In genomic region chr6:6577291-6577690, GRCm38 (mm10) we compare ENCODE assay signal across 8 mouse cellular contexts. TPM values are rescaled to one million over a fixed set of nuclear protein-coding genes. Genes with fewer than 3 reads are reported as not detected.
DNase-seq lines count a peak whose midpoint lies in the region; ATAC-seq and TF ChIP-seq lines count a peak whose summit lies in the region.

No protein-coding gene starts in this region.

- no peak for DNase-seq in kidney, adult 9 months
- no peak for DNase-seq in embryonic facial prominence, embryonic 11.5 days (ENCODE audit: low spot score)
- no peak for DNase-seq in spleen, adult 12 weeks (ENCODE audit: low spot score)
- DNase-seq in urinary bladder, postnatal 4 days (ENCODE audit: low spot score in 2 of 2) = no peak

- no peaks in the 10 kb centered on the region for H3K9me3 ChIP-seq in kidney, embryonic 16.5 days (ENCODE audit: low read length)
- H3K9me3 ChIP-seq in embryonic facial prominence, embryonic 11.5 days (replicated peaks; ENCODE audit: control insufficient read depth, low read length) = no peaks in the 10 kb centered on the region
- H3K9me3 ChIP-seq in intestine, embryonic 16.5 days (ENCODE audit: control insufficient read depth, low read length) = no peaks in the 10 kb centered on the region

- ATAC-seq in kidney, embryonic 16.5 days (ENCODE audit: low FRiP score, low TSS enrichment) = no peak
- no peak for ATAC-seq in embryonic facial prominence, embryonic 11.5 days (replicated peaks; ENCODE audit: insufficient number of reproducible peaks, low FRiP score, low TSS enrichment, low read depth)
- no peak for ATAC-seq in intestine, embryonic 16.5 days
- ATAC-seq in cerebellum, adult (ENCODE audit: insufficient number of reproducible peaks, low FRiP score, low TSS enrichment) = no peak

- 57% methylated on average over 3 of the region's 3 CpGs for WGBS in kidney, embryonic 16.5 days
- WGBS in embryonic facial prominence, embryonic 11.5 days = 64% methylated on average over 3 of the region's 3 CpGs
- 56% methylated on average over 3 of the region's 3 CpGs for WGBS in intestine, embryonic 16.5 days

- peaks cover 9% of the 10 kb centered on the region for H3K4me1 ChIP-seq in kidney, embryonic 16.5 days (ENCODE audit: insufficient read depth, low read length)
- H3K4me1 ChIP-seq in embryonic facial prominence, embryonic 11.5 days (ENCODE audit: control insufficient read depth, insufficient read depth, low read length) = no peaks in the 10 kb centered on the region
- H3K4me1 ChIP-seq in intestine, embryonic 16.5 days (ENCODE audit: control insufficient read depth, insufficient read depth, low read length) = peaks cover 6% of the 10 kb centered on the region

- no peak overlapping the region for H3ac ChIP-seq in myocyte (ENCODE audit: control insufficient read depth, insufficient read length)

- no peak overlapping the region for H3K27ac ChIP-seq in kidney, embryonic 16.5 days (ENCODE audit: low read length)
- H3K27ac ChIP-seq in embryonic facial prominence, embryonic 11.5 days (replicated peaks; ENCODE audit: low read depth, low read length) = no peak overlapping the region
- no peak overlapping the region for H3K27ac ChIP-seq in intestine, embryonic 16.5 days (ENCODE audit: low read length)

- TF ChIP-seq POLR2A in myocyte (IDR thresholded peaks at IDR 0.05; ENCODE audit: insufficient read length, low read depth) = no peak

- H3K79me2 ChIP-seq in myocyte (ENCODE audit: control insufficient read depth, insufficient read depth) = peaks cover 57% of the 10 kb centered on the region

- H3K4me3 ChIP-seq in kidney, embryonic 16.5 days (ENCODE audit: low read length) = peak overlapping the region; percentile 97
- H3K4me3 ChIP-seq in embryonic facial prominence, embryonic 11.5 days (ENCODE audit: low read depth, low read length) = peak overlapping the region; percentile 72
- H3K4me3 ChIP-seq in intestine, embryonic 16.5 days (ENCODE audit: low read length) = peak overlapping the region; percentile 94
- peak overlapping the region; percentile 79 for H3K4me3 ChIP-seq in myocyte

- H3K9ac ChIP-seq in kidney, embryonic 16.5 days (replicated peaks; ENCODE audit: low read length) = peak overlapping the region; percentile 99
- peak overlapping the region; percentile 96; the same call in 1 of the 2 replicates for H3K9ac ChIP-seq in embryonic facial prominence, embryonic 11.5 days (replicated peaks; ENCODE audit: low read length)
- peak overlapping the region; percentile 98; the same call in 1 of the 2 replicates for H3K9ac ChIP-seq in intestine, embryonic 16.5 days (ENCODE audit: low read depth, low read length)

- no peaks in the 10 kb centered on the region for H3K27me3 ChIP-seq in kidney, embryonic 16.5 days (ENCODE audit: insufficient read depth, low read length)
- H3K27me3 ChIP-seq in embryonic facial prominence, embryonic 11.5 days (ENCODE audit: control insufficient read depth, insufficient read depth, low read length) = no peaks in the 10 kb centered on the region
- no peaks in the 10 kb centered on the region for H3K27me3 ChIP-seq in intestine, embryonic 16.5 days (replicated peaks; ENCODE audit: control insufficient read depth, insufficient read depth, low read length)
- H3K27me3 ChIP-seq in myocyte (ENCODE audit: control insufficient read depth, insufficient read depth, insufficient read length) = no peaks in the 10 kb centered on the region

- peak overlapping the region; percentile 85 for H3K4me2 ChIP-seq in kidney, embryonic 16.5 days (replicated peaks; ENCODE audit: low read depth, low read length)
- peak overlapping the region; percentile 46 for H3K4me2 ChIP-seq in embryonic facial prominence, embryonic 11.5 days (ENCODE audit: low read depth, low read length)
- H3K4me2 ChIP-seq in intestine, embryonic 16.5 days (ENCODE audit: low read depth, low read length) = peak overlapping the region; percentile 56
- peak overlapping the region; percentile 81 for H3K4me2 ChIP-seq in myocyte (ENCODE audit: low read depth)

- H3K36me3 ChIP-seq in kidney, embryonic 16.5 days (ENCODE audit: insufficient read depth, low read length) = 0 out of 2 replicates have a peak, but pooled peaks cover 4% of the 10 kb centered on the region
- peaks cover 3% of the 10 kb centered on the region; the same call in 1 of the 2 replicates for H3K36me3 ChIP-seq in embryonic facial prominence, embryonic 11.5 days (replicated peaks; ENCODE audit: control insufficient read depth, insufficient read depth, low read depth, low read length)
- peaks cover 4% of the 10 kb centered on the region; the same call in 1 of the 2 replicates for H3K36me3 ChIP-seq in intestine, embryonic 16.5 days (ENCODE audit: control insufficient read depth, insufficient read depth, low read length)
- H3K36me3 ChIP-seq in myocyte (ENCODE audit: control insufficient read depth, insufficient read depth) = no peaks in the 10 kb centered on the region

TF ChIP-seq in myocyte, 11 proteins besides CTCF, POLR2A, EP300 and RAD21:
- TF ChIP-seq E2F4 (IDR thresholded peaks at IDR 0.05; ENCODE audit: insufficient read depth) = no peak
- TF ChIP-seq USF1 (IDR thresholded peaks at IDR 0.05; ENCODE audit: low read depth) = no peak
- no peak for TF ChIP-seq MYOD1 (IDR thresholded peaks at IDR 0.05; ENCODE audit: control insufficient read depth in 1 of 3, insufficient read length in 2 of 3, low read depth in 2 of 3)
- TF ChIP-seq TCF12 (IDR thresholded peaks at IDR 0.05; ENCODE audit: insufficient read depth, poor library complexity, severe bottlenecking) = no peak
- TF ChIP-seq MYOG (IDR thresholded peaks at IDR 0.05; ENCODE audit: control insufficient read depth in 1 of 3, insufficient read depth in 1 of 3, insufficient read length in 2 of 3, low read depth in 2 of 3) = no peak
- no peak for TF ChIP-seq REST (IDR thresholded peaks at IDR 0.05; ENCODE audit: insufficient read depth, insufficient read length)
- TF ChIP-seq CEBPB (IDR thresholded peaks at IDR 0.05; ENCODE audit: insufficient read depth, poor library complexity, severe bottlenecking) = no peak
- no peak for TF ChIP-seq POLR2AphosphoS2 (IDR thresholded peaks at IDR 0.05; ENCODE audit: insufficient read length, low read depth)
- no peak for TF ChIP-seq SRF (IDR thresholded peaks at IDR 0.05; ENCODE audit: control insufficient read depth, insufficient read length, low read depth)
- TF ChIP-seq TCF3 (IDR thresholded peaks at IDR 0.05; ENCODE audit: insufficient read length, low read depth) = no peak
- no peak for TF ChIP-seq MAX (IDR thresholded peaks at IDR 0.05; ENCODE audit: low read depth)

RNA-seq across cellular contexts. Expression of gene Sem1, which starts 1.2 kb away (rescaled TPM):
- 211 and 217 TPM in 2 replicates for polyA plus RNA-seq in kidney, embryonic 16.5 days (2015; fragmentation: Nextera tagmentation; extraction: Ambion mirVana)
- polyA plus RNA-seq in embryonic facial prominence, embryonic 11.5 days (2014; fragmentation: Nextera tagmentation; extraction: Ambion mirVana) = 286 and 289 TPM in 2 replicates
- 196 and 206 TPM in 2 replicates for polyA plus RNA-seq in intestine, embryonic 16.5 days (2015; fragmentation: Nextera tagmentation; extraction: Ambion mirVana)
- 112 TPM for polyA plus RNA-seq in myocyte (2012; fragmentation: generic; extraction: Trizol)
